Mouse (Mus musculus): Measurements from ENCODE around the gene Klhdc9. TPM values are rescaled to one million over a fixed set of nuclear protein-coding genes. Genes with fewer than 3 reads are reported as not detected.
"Not testable (repeated sequence)": the region's sequence is repeated elsewhere in the genome, so short reads cannot be mapped to it uniquely, and the experiment has no call there.

Gene Klhdc9
- total RNA-seq, 2 experiments from 2014 or later = 5.3 to 5.7 TPM

DNA sequence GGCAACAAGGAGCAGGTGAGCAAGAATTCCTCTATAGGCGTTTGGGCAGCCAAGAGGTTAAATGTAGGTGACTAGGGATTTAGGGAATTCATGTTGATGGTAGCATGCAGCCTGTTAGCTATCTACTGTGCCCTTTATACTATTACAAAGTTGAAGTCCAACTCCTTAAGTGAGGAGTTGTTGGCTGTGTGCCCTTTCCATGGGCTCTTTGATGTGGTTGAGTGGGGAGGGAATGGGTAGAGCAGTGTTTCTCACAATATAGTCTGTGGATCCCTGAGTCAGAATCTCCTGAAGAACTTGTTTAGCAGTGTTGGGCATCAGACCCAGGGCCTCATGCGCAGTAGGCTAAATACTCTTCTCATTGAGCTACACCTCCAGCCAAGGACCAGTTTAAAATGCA lies 3.8 kb downstream of the Klhdc9 start:
- no peak for DNase-seq

GRCm38 (mm10) chr1:171355812-171356340 lies 4.7 kb downstream of the Klhdc9 start:
- no peak for DNase-seq

- DNase-seq = no peak
These were observed 11.4 kb downstream of the Klhdc9 start for GRCm38 (mm10) chr1:171349210-171349609.

DNA sequence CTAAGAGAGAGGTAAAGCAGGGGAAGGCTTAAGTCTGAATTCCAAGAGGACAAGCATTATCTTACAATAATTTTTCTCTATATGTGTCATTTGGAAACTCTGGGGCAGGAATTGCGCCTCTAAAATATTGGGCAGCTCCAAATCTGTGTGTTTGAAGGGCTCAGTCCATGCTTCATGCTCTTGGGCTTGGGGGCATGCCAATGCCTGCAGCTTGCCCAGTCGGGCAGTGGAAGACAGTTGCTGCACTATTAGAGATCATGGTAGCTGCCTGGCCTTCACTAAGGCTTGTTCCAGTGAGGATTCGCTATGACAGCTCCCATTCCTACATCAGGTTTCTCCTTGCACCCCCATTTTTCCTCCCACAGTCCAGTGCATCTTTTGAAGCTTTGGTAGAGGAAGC lies 11.9 kb downstream of the Klhdc9 start:
- DNase-seq = peak; percentile 58

DNA sequence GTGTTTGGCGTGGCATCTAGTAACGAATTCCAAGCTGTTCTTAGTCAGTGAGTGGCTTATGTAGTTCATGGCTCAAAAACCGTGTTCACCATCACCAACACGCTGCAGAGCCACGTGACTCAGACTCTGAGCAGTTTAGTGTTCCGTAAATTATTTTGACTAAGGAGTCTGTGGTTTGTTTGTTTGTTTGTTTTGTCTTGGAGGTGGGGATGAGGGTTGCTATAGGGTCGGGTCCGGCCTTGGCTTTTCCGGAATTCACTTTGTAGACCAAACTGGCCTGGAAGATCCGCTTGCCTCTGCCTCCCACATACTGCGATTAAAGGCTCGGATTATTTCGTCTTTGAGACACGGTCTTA lies 14.5 kb downstream of the Klhdc9 start:
- no peak for DNase-seq

DNA sequence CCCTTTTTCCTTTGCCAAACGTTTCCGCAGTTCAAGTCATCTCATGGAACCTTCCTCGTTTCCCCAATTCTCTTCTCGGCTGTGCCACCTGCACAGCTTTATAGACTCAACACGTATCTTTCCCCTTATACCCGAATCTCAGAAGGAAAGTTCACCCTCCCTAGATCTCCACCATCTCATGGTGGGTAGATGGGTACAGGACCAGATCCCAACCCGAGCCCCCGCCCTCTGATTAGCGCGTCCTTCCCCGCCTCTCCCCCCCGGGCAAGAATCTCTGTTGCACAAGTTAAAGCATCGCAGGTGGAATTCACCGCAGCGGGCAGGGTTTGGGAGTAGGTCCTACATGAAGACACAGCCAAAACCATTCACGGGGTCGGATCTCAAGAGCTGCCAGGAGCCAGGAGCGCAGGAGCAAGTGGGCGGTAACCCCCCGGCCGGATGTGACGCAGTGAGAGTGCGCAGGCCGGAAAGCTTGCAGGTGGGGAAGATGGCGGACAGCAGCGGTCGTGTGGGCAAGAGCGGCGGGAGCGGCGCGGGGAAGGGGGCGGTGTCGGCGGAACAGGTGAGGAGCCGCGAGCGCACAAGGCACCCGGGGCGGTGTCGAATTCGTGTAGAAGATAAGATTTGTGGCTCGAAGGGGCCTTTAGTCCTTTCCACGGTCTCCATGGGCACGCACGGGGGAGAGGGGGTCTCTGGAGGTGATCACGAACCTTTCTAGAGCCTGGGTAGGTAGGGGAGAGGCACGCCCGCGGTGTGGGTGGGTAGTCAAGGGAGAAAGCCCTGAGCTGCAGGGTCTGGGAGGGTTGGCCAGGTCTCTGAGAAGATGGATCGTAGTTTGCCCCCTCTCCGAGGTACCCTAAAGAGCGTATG lies 15.1 kb downstream of the Klhdc9 start, which contains the start of the genes Nit1 and Pfdn2:
Gene Nit1 (minus strand): TSS at position 422 of the 870 bp plus-strand sequence.
Gene Pfdn2 (plus strand): TSS at position 446 of the 870 bp plus-strand sequence.
- peak; percentile 95 for DNase-seq

DNA sequence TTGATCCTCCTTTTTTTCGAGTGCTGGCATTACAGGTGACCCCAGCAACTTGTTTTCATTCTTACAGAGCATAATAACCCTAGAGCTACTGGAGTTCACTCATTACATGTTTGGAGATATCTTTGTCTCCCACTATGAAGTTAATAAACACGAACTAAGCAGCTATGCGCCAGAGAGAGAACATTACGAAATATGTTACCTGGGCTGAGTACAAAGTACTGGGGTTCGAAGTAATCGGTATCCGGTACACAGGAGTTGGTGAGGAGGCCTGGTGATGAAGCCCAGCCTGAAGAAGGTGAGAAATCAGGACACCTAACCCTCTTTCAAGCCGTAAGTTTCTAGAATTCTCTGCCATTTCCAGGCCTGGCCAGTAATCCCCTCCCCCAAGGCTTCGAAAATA lies 15.9 kb downstream of the Klhdc9 start:
- no peak for DNase-seq

- peak; percentile 60 for DNase-seq
These were observed 16.5 kb downstream of the Klhdc9 start for GRCm38 (mm10) chr1:171343922-171344677.

DNA sequence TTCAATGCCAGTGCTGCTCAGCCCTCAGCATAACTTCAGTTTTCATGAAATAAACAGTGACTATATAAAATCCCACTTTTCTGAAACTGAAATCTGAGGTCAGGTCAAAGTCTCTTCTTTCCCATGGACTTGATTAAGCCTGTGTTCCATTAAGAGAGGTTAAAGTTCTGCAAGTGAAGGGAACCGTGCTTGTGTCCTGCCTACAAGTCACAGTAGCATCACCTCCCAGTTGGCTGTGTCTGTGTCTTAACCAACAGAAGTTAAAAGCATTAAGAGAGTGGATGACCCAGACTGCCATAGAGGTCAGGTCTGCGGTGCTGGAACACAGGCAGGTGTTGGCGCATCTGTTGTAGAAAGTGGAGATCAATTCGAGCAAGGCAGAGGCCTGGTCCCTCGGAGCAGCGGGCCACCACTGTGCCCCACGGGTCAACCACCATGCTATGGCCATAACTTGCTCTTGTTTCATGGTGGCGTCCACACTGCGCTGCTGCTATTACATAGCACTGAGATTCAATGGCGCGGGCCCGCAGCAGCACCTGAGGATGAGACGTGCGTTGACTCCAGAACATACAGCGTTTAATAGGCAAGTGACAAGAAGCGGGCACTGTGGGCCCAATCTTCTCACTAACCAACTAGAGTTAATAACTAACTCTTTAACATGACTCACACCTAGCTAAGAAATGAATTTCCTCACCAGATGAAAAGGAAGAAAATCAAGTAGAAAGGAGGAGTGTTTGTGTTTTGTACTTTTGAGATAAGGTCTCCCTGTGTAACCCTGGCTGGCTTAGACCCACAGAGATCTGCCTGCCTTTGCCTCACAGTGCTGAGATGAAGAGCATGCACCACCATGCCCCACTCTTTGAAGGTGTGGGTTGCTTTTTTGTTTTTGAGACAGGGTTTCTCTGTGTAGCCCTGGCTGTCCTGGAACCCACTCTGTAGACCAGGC lies 18.1 kb downstream of the Klhdc9 start:
- no peak for DNase-seq

DNA sequence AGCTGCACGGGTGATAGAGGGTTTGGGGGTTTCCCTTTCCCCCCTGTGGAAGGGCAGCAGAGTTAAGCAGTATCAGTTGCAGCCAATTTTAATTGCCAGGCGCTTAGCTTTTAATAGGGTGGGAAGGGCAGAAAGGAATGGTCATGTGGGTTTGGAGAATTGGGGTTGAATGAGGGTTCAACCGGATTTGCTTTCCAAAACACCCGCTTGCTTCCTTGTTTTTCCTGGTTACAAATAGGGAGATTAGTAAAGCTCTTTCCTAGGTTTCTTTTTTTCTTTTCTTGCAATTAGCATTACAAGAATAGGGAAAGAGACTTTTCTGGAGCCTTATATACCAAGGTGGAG lies 30.4 kb downstream of the Klhdc9 start:
- no peak for DNase-seq

DNA sequence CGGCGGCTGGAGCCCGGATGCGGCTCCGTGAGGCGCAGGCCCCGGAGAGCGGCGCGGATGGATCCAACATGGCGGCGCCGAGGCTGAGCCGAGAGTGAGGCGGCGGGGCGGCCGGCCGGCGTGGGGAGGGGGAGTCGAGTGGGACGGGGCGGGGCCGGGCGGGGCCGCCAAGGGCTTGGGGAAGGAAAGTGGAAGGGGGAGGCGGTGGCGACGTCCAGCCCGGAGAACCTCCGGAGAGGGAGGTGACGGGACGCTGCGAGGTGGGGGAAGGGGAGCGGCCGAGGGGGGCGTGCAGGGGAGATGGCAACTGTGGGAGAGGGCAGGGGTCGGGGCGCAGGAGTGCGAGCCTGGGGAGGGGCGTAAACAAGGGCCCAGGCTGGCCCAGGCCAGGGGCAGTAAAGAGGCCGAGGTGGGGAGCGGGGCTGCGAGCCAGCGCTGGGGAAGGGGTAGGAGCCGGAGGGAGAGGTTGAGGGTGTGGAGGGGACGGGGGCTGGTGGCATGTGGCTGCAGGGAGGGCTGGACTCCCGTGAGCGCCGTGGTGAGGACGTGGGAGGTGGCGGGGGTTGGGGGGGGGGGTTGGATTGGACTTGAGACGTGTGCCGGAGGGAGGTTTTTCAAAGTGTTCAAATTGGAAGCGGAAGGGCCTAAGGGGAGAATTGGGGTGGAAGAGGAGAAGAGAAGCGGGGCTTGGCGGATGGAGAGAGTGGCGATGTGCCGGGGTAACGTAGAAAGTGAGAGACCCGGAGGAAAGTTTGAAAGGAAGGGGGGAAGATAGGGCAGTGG lies 31.0 kb downstream of the Klhdc9 start:
- DNase-seq = no peak

GRCm38 (mm10) chr1:171328839-171329432 lies 31.7 kb downstream of the Klhdc9 start, which contains the start of gene Dedd:
Gene Dedd (plus strand): TSS chr1:171329145.
- DNase-seq = peak; percentile 91

GRCm38 (mm10) chr1:171328244-171328643 lies 32.4 kb downstream of the Klhdc9 start:
- DNase-seq = peak; percentile 22

- DNase-seq = not testable (repeated sequence)
These were observed 34.0 kb downstream of the Klhdc9 start for GRCm38 (mm10) chr1:171326588-171326987.

DNA sequence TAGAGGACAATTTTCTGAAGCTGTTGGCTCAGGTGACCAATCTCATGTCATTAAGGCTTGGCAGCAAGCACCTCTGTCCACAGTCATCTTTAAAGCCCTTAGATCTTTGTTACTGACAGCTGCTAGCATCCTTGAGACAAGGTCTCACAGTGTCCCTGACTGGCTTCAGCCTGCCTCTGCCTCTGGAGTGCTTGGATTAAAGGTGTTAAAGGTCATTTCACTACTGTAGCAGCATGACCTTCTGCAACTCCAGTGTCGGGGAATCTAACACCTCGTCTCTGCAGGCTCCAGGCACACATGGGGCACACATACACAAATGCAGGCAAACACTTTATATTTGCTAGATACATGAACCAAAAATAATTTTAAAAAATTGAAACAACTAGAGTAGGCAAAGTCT lies 35.0 kb downstream of the Klhdc9 start:
- DNase-seq = no peak

DNA sequence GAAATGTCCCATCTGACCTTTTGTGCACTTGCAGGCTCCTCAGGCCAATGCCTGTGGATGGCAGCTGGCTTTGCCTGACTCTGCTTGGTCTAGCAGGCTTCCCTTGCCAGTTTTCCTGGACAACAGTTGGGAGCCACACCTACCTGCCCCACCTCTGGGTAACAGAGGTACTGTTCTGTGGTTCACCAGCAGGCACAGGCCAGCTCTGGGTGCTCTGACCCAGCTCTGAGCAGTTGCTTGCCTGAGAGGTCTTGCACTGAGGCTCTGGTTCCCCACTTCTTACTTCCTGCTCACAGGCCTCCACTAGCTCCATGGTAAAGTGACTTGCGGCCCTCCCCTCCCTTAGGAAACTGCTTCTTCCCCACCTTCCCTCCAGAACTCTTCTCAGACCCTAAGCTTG lies 38.6 kb downstream of the Klhdc9 start:
- no peak for DNase-seq

DNA sequence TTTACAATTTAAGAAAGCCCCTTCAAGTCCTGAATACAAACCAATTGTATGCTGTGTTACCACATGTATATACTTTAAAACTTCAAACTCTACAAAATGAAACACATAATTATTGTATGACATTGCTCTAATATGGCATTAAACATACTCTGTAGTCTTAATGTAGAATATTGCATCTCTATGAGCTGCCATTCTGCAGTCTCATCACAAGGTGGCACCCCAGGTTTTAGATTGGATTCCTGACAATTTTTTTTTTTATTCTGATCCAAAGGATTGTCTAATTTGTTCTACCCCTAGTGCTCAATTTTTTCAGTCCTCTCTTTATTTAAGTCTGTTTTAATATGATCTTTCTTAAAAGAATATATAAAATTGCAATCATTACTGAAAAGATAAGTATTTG lies 39.2 kb downstream of the Klhdc9 start:
- peak; percentile 42 for DNase-seq

DNA sequence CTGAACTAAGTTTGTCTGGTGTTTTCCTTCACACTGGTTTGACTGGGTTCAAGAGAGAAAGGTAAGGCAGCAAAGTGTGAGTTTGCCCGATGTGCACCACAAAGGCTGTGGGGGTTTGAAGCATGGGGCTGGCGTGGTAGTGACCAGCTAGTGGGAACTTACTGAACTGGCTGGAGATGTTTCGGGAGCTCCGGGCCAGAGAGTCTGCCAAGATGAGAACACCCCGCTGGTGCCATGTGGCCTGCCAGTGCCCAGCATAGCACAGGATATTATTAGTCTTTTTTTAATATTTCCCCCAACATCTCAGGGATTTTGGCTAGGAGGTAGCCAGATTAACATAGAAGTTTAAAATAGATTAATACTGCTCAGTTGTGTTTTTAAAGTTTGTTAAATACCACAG lies 40.4 kb downstream of the Klhdc9 start:
- DNase-seq = no peak

DNA sequence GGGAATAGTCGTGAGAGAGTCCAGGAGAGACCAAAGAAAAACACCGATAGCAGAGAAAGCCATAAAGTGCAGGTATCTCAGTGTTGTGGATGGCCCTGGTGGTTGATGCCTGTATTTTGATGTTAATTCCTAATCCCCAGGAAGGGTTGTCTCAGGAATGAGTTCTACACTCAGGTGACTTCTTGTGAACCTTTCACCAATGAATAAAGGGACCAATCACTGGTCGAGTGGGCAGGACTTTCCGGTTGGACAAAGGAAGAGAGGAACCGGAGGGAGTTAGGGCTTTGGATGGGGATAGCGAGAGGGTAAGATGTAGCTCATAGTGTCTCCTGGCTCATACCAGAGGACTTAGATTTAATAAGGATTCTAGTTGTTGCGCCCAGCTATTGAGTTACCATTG lies 40.9 kb downstream of the Klhdc9 start:
- no peak for DNase-seq

GRCm38 (mm10) chr1:171309321-171309720 lies 51.3 kb downstream of the Klhdc9 start:
- DNase-seq = no peak

Data from adrenal gland, postnatal 10 days (tissue).